Mouse (Mus musculus): ENCODE data around the gene Mxi1. TPM values are rescaled to one million over a fixed set of nuclear protein-coding genes. Genes with fewer than 3 reads are reported as not detected.

Mxi1 gene
- total and polyA plus RNA-seq, 3 experiments: 10.6 to 19.9 (median 18.9) TPM

DNA sequence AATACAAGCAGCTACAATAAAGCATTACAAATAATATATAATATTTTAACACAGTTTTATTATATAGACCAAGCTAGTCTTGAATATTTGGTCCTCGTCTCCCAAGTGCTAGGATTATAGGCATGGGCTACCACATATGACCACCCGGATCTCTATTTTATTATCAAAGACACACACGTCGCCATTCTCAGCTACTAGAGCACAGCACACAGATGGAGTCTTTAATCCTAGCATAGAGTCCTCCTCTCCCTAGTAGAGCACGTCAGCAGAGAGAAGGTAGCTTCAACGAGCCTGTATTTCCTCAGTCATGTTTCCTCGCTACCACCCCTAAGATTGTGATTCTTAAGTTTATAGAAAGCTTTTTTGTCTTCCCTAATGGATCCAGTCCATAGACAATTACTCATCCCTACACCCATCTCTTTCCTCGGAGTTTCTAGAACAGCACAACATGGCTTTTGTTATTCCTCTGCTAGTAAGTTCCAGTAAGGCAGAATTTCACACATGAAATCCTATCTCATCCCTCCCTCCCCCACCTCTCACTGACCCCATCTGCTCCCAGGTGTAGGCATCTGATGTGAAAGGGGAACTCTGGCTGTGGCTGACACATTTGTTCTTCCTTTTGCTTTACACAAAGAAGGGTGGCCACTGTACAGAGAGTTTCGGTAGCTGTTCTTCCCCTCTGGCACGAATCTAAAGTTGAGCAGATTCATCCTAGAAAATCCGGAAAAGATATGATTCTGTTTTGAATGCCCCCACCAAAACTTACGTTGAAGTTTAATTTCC, 87.3 kb downstream of the Mxi1 start (continued):
- TF ChIP-seq JUND (conservative IDR thresholded peaks at IDR 0.05; ENCODE audit: low read depth, low read length) (no peak), RAD21 (IDR thresholded peaks at IDR 0.05; ENCODE audit: low read depth, low read length) (no peak), TCF12 (IDR thresholded peaks at IDR 0.05; ENCODE audit: low read depth, low read length) (peak; percentile 89), NRF1 (IDR thresholded peaks at IDR 0.05; ENCODE audit: low read depth, low read length) (no peak), ZC3H11A (IDR thresholded peaks at IDR 0.05; ENCODE audit: low read depth, low read length) (no peak)

- Histone ChIP-seq H3K27me3 (replicated peaks) (no peaks in the 10 kb centered on the region), H3K9me3 (replicated peaks; ENCODE audit: low read length) (no peaks in the 10 kb centered on the region), H3K4me2 (ENCODE audit: insufficient read depth, low read depth, poor library complexity, severe bottlenecking) (no peak overlapping the region), H3K4me3 (replicated peaks in 1 of 3; ENCODE audit: low read depth in 2 of 3, low read length in 2 of 3, poor library complexity in 1 of 3) (no peak overlapping the region), H3K79me2 (replicated peaks; ENCODE audit: control insufficient read depth, extremely low read depth, insufficient read depth, poor library complexity, severe bottlenecking) (no peaks in the 10 kb centered on the region), H3K36me3 (replicated peaks in 1 of 2; ENCODE audit: control insufficient read depth in 1 of 2, insufficient read depth in 1 of 2, low read length in 1 of 2) (peaks cover 0 to 20% of the 10 kb centered on the region in 2 experiments), H3K4me1 (ENCODE audit: control insufficient read depth in 1 of 2, insufficient read depth in 2 of 2) (peaks cover 23 to 69% of the 10 kb centered on the region in 2 experiments), H3K27ac (ENCODE audit: insufficient read depth, low read depth) (no peak overlapping the region), H3K9ac (ENCODE audit: insufficient read depth, low read depth) (no peak overlapping the region)
- dilution Hi-C loops (cut with MboI; ENCODE audit: extremely low pct_ligation_motif_present, extremely low pct_unique_long_range_greater_than_20kb, low sequenced_read_pairs) (no loop called here), in situ Hi-C loops (cut with MboI; ENCODE audit: low pct_ligation_motif_present, low pct_unique_long_range_greater_than_20kb, low sequenced_read_pairs) (loop anchor here (10.0 to 25.0 kb wide), 2 partner anchors 186 to 363 kb away; partner anchors contain the start of gene Nutf2-ps1)
- DNase-seq (ENCODE audit: extremely low read depth): no peak
- no peak for TF ChIP-seq MAX (IDR thresholded peaks at IDR 0.05; ENCODE audit: low read length)
- no peak for TF ChIP-seq RCOR1 (conservative IDR thresholded peaks at IDR 0.05; ENCODE audit: low read depth, low read length)
- TF ChIP-seq TBP (conservative IDR thresholded peaks at IDR 0.05; ENCODE audit: low read depth, low read length): no peak
- no peak for TF ChIP-seq KAT2A (IDR thresholded peaks at IDR 0.05; ENCODE audit: insufficient replicate concordance, low read length)
- no peak for TF ChIP-seq TCF12 (IDR thresholded peaks at IDR 0.05; ENCODE audit: low read depth, low read length)
- no peak for TF ChIP-seq ELF1 (IDR thresholded peaks at IDR 0.05; ENCODE audit: low read depth, low read length)
- TF ChIP-seq MAFK (IDR thresholded peaks at IDR 0.05; ENCODE audit: insufficient replicate concordance, low read length): no peak
- TF ChIP-seq JUN (IDR thresholded peaks at IDR 0.05; ENCODE audit: insufficient read depth, low read depth, low read length): no peak
- TF ChIP-seq UBTF (IDR thresholded peaks at IDR 0.05; ENCODE audit: low read depth, low read length): no peak
- TF ChIP-seq ETS1 (conservative IDR thresholded peaks at IDR 0.05; ENCODE audit: low read depth, low read length): no peak
- TF ChIP-seq ZKSCAN1 (IDR thresholded peaks at IDR 0.05; ENCODE audit: borderline replicate concordance, low read depth, low read length): no peak
- no peak for TF ChIP-seq USF2 (conservative IDR thresholded peaks at IDR 0.05; ENCODE audit: low read depth, low read length)
- no peak for TF ChIP-seq CTCF (conservative IDR thresholded peaks at IDR 0.05 in 1 of 2, IDR thresholded peaks at IDR 0.05 in 1 of 2; ENCODE audit: low read depth in 2 of 2, low read length in 2 of 2)
Observed at GRCm38 (mm10) chr19:53399213-53399612, 88.9 kb downstream of the Mxi1 start.

All from CH12.LX (cell line).